Mouse (Mus musculus): Measurements from ENCODE around the gene Vav2. TPM values are rescaled to one million over a fixed set of nuclear protein-coding genes. Genes with fewer than 3 reads are reported as not detected.

Vav2 gene
- total and polyA plus RNA-seq, 2 experiments from 2014 or later = 7.1 to 39.6 TPM

- no peak overlapping the region for H3K9ac ChIP-seq
- no peak for ATAC-seq
- no peaks in the 10 kb centered on the region for H3K27me3 ChIP-seq (ENCODE audit: insufficient read depth, low read length)
- H3K4me2 ChIP-seq (ENCODE audit: low read depth) = no peak overlapping the region
- no peak for TF ChIP-seq CTCF (IDR thresholded peaks at IDR 0.05; ENCODE audit: low read depth)
- 78% methylated on average over 7 of the region's 7 CpGs for WGBS
- H3K4me3 ChIP-seq (ENCODE audit: low read depth, low read length) = no peak overlapping the region
- H3K9me3 ChIP-seq (ENCODE audit: low read length) = no peaks in the 10 kb centered on the region
- H3K36me3 ChIP-seq (ENCODE audit: insufficient read depth) = peaks cover 90% of the 10 kb centered on the region
- DNase-seq = no peak
- no peak overlapping the region for H3K27ac ChIP-seq (ENCODE audit: low read depth, low read length)
- no peaks in the 10 kb centered on the region for H3K4me1 ChIP-seq (ENCODE audit: insufficient read depth)
Measured at GRCm38 (mm10) chr2:27459735-27460134, 32.9 kb upstream of the Vav2 start.

- 92% methylated on average over 14 of the region's 14 CpGs for WGBS
- Histone ChIP-seq H3K9me3 (ENCODE audit: low read length) (no peaks in the 10 kb centered on the region), H3K27ac (ENCODE audit: low read depth, low read length) (no peak overlapping the region)
Measured at GRCm38 (mm10) chr2:27450226-27450625, 23.4 kb upstream of the Vav2 start.

GRCm38 (mm10) chr2:27447782-27448181 lies 20.9 kb upstream of the Vav2 start:
- H3K9ac ChIP-seq = no peak overlapping the region
- peak; percentile 32; the same call in 1 of the 2 replicates for TF ChIP-seq CTCF (IDR thresholded peaks at IDR 0.05; ENCODE audit: low read depth)
- no peaks in the 10 kb centered on the region for H3K9me3 ChIP-seq (ENCODE audit: low read length)
- 87% methylated on average over 5 of the region's 5 CpGs for WGBS
- H3K4me2 ChIP-seq (ENCODE audit: low read depth) = no peak overlapping the region
- no peak for ATAC-seq
- H3K4me3 ChIP-seq (ENCODE audit: low read depth, low read length) = no peak overlapping the region
- peaks cover 78% of the 10 kb centered on the region for H3K36me3 ChIP-seq (ENCODE audit: insufficient read depth)
- H3K4me1 ChIP-seq (ENCODE audit: insufficient read depth) = no peaks in the 10 kb centered on the region
- H3K27ac ChIP-seq (ENCODE audit: low read depth, low read length) = no peak overlapping the region
- H3K27me3 ChIP-seq (ENCODE audit: insufficient read depth, low read length) = no peaks in the 10 kb centered on the region
- DNase-seq = no peak

More at GRCm38 (mm10) chr2:27450226-27450625, 23.4 kb upstream of the Vav2 start:
- no peak for DNase-seq
- H3K4me1 ChIP-seq (ENCODE audit: insufficient read depth) = no peaks in the 10 kb centered on the region
- no peak overlapping the region for H3K4me2 ChIP-seq (ENCODE audit: low read depth)
- H3K9ac ChIP-seq = no peak overlapping the region
- no peaks in the 10 kb centered on the region for H3K27me3 ChIP-seq (ENCODE audit: insufficient read depth, low read length)
- TF ChIP-seq CTCF (IDR thresholded peaks at IDR 0.05; ENCODE audit: low read depth) = no peak
- no peak for ATAC-seq
- no peak overlapping the region for H3K4me3 ChIP-seq (ENCODE audit: low read depth, low read length)
- peaks cover 92% of the 10 kb centered on the region for H3K36me3 ChIP-seq (ENCODE audit: insufficient read depth)

- ATAC-seq = no peak
- WGBS = 92% methylated on average over 8 of the region's 8 CpGs
- TF ChIP-seq CTCF (IDR thresholded peaks at IDR 0.05; ENCODE audit: low read depth) = no peak
Measured at GRCm38 (mm10) chr2:27446812-27447211, 20.0 kb upstream of the Vav2 start.

GRCm38 (mm10) chr2:27445910-27446309 lies 19.1 kb upstream of the Vav2 start:
- Histone ChIP-seq H3K36me3 (ENCODE audit: insufficient read depth) (peaks cover 61% of the 10 kb centered on the region), H3K9ac (no peak overlapping the region)
- ATAC-seq = no peak

More at GRCm38 (mm10) chr2:27446812-27447211, 20.0 kb upstream of the Vav2 start:
- no peaks in the 10 kb centered on the region for H3K4me1 ChIP-seq (ENCODE audit: insufficient read depth)
- no peak overlapping the region for H3K4me2 ChIP-seq (ENCODE audit: low read depth)
- peaks cover 70% of the 10 kb centered on the region for H3K36me3 ChIP-seq (ENCODE audit: insufficient read depth)
- no peak overlapping the region for H3K9ac ChIP-seq
- no peaks in the 10 kb centered on the region for H3K27me3 ChIP-seq (ENCODE audit: insufficient read depth, low read length)
- H3K9me3 ChIP-seq (ENCODE audit: low read length) = no peaks in the 10 kb centered on the region
- no peak overlapping the region for H3K4me3 ChIP-seq (ENCODE audit: low read depth, low read length)
- no peak overlapping the region for H3K27ac ChIP-seq (ENCODE audit: low read depth, low read length)
- DNase-seq = no peak

GRCm38 (mm10) chr2:27443450-27443708 lies 16.5 kb upstream of the Vav2 start:
- ATAC-seq = no peak
- 80% methylated on average over 5 of the region's 5 CpGs for WGBS
- peaks cover 36% of the 10 kb centered on the region for H3K36me3 ChIP-seq (ENCODE audit: insufficient read depth)

More at GRCm38 (mm10) chr2:27445910-27446309, 19.1 kb upstream of the Vav2 start:
- Histone ChIP-seq H3K27me3 (ENCODE audit: insufficient read depth, low read length) (no peaks in the 10 kb centered on the region), H3K4me1 (ENCODE audit: insufficient read depth) (no peaks in the 10 kb centered on the region), H3K4me3 (ENCODE audit: low read depth, low read length) (no peak overlapping the region), H3K27ac (ENCODE audit: low read depth, low read length) (no peak overlapping the region), H3K4me2 (ENCODE audit: low read depth) (no peak overlapping the region), H3K9me3 (ENCODE audit: low read length) (no peaks in the 10 kb centered on the region)
- no peak for TF ChIP-seq CTCF (IDR thresholded peaks at IDR 0.05; ENCODE audit: low read depth)
- WGBS = 94% methylated on average over 3 of the region's 3 CpGs
- no peak for DNase-seq

GRCm38 (mm10) chr2:27442708-27443449 lies 16.0 kb upstream of the Vav2 start:
- peak overlapping the region; percentile 86 for H3K27ac ChIP-seq (ENCODE audit: low read depth, low read length)
- TF ChIP-seq CTCF (IDR thresholded peaks at IDR 0.05; ENCODE audit: low read depth) = 0 out of 2 replicates have a peak, but pooled peaks have one; percentile 25
- H3K9ac ChIP-seq = peak overlapping the region; percentile 76
- H3K4me2 ChIP-seq (ENCODE audit: low read depth) = peak overlapping the region; percentile 75
- H3K4me3 ChIP-seq (ENCODE audit: low read depth, low read length) = peak overlapping the region; percentile 55
- peaks cover 31% of the 10 kb centered on the region for H3K36me3 ChIP-seq (ENCODE audit: insufficient read depth)
- H3K27me3 ChIP-seq (ENCODE audit: insufficient read depth, low read length) = no peaks in the 10 kb centered on the region
- 32% methylated on average over 20 of the region's 20 CpGs for WGBS
- DNase-seq (no peak), ATAC-seq (peak; percentile 33)
- H3K9me3 ChIP-seq (ENCODE audit: low read length) = no peaks in the 10 kb centered on the region
- H3K4me1 ChIP-seq (ENCODE audit: insufficient read depth) = no peaks in the 10 kb centered on the region

More at GRCm38 (mm10) chr2:27443450-27443708, 16.5 kb upstream of the Vav2 start:
- no peaks in the 10 kb centered on the region for H3K9me3 ChIP-seq (ENCODE audit: low read length)
- peak overlapping the region; percentile 55 for H3K4me3 ChIP-seq (ENCODE audit: low read depth, low read length)
- H3K4me2 ChIP-seq (ENCODE audit: low read depth) = peak overlapping the region; percentile 75
- H3K9ac ChIP-seq = no peak overlapping the region
- no peak for DNase-seq
- no peaks in the 10 kb centered on the region for H3K4me1 ChIP-seq (ENCODE audit: insufficient read depth)
- 0 out of 2 replicates have a peak overlapping the region, but pooled peaks have one; percentile 86 for H3K27ac ChIP-seq (ENCODE audit: low read depth, low read length)
- TF ChIP-seq CTCF (IDR thresholded peaks at IDR 0.05; ENCODE audit: low read depth) = no peak
- H3K27me3 ChIP-seq (ENCODE audit: insufficient read depth, low read length) = no peaks in the 10 kb centered on the region

All from forebrain, postnatal 0 days (tissue).